Mouse (Mus musculus): ENCODE results near the gene Gm3448.
"Not testable (repeated sequence)": the region's sequence is repeated elsewhere in the genome, so short reads cannot be mapped to it uniquely, and the experiment has no call there.

Gm3448 gene

GRCm38 (mm10) chr17:15031414-15031813, 9.9 kb downstream of the Gm3448 start:
- not testable (repeated sequence) for DNase-seq (ENCODE audit: low spot score in 2 of 2)

DNA sequence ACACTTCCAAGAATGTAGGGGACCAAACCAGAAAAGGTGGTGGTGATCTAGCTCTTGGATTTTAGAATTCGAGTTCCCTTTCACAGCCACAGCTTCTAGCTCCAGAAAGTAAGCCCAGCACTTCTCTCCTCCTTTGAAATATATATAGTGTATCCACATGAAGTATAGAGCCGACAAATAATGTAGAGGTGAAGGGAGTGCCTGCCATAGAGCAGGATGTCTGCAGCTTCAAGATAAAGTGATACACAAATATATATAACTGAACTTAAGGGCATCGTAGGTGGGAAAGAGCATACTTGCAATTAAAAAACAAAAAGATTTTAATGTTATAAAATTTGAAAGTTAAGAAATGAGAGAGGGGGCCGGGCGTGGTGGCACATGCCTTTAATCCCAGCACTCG, 15.8 kb downstream of the Gm3448 start:
- DNase-seq (ENCODE audit: low spot score in 2 of 2), result not testable (repeated sequence)

GRCm38 (mm10) chr17:15024502-15025193, 16.7 kb downstream of the Gm3448 start:
- DNase-seq (ENCODE audit: low spot score in 2 of 2), result not testable (repeated sequence)

DNA sequence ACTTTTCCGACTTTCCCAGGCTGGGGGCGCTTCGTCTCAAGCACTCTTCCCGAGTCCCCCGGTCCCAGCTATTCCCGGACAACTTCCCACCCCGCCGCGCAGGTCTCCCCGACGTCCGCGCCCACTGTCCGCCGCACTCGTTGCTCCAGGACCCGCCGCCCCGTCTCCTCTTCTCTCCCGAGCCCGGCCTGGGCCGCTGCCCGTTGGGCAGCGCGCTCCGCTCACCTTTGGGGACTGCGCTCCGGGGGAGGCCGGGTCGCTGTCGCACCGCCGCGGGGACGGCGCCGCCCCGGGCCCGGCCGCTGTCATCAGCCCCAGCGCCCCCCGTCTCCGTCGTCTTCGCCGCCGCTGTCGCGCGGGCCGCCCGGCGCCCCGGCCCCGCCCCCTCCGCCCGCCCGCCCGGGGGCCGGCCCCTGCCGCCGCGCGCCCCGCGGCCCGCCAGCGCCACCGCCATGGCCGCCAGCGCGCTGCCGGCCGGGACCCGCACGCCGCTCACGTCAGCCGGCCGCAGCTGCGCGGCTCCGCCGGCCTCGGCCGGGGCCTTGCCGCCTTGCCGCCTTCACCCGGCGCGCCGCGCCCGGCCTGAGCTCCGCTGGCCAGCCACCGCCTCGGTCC, 17.4 kb downstream of the Gm3448 start:
- not testable (repeated sequence) for DNase-seq (ENCODE audit: low spot score in 2 of 2)

- DNase-seq (ENCODE audit: low spot score in 2 of 2), result peak; percentile 18
Observed at GRCm38 (mm10) chr17:15021503-15022220, 19.7 kb downstream of the Gm3448 start.

DNA sequence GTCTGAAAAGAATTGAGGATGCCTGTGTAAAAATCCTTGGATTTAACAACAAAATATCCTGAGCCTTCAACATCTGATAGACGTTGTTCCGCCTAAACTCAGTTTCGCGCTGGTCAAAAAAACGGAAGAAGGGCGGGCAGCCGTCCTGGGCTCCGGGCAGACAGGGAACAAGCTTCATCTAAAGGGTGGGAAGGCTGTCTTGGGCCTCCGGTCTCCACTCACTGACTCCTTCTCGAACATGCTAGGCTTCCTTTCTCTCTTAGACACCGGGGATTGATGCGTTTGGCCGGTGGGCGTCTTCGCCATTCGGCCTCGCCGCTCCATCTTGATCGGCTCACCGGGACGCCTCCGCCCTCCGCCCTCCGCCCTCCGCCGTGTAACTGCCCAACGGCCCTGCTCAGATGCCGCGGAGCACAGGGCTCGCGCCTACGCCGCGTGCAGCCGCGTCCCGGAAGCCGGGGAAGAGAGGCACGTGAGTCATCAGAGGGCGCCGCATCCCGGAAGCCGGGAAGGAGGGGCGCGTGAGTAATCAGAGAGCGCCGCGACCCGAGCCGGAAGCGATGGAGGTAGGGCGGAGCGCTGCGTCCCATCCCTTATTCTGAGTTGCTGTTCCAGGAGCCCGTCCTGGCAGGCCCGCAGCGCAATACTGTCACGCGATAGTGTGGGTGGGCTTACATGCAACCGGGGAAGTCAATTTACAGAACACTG, 31.5 kb downstream of the Gm3448 start, which contains the start of gene Gm3435:
TSS of gene Gm3435 (plus strand) at position 471 of the 708 bp plus-strand sequence.
- DNase-seq (ENCODE audit: low spot score in 2 of 2), result not testable (repeated sequence)

- DNase-seq (ENCODE audit: low spot score in 2 of 2), result not testable (repeated sequence)
Observed at GRCm38 (mm10) chr17:15009088-15009487, 32.2 kb downstream of the Gm3448 start.

DNA sequence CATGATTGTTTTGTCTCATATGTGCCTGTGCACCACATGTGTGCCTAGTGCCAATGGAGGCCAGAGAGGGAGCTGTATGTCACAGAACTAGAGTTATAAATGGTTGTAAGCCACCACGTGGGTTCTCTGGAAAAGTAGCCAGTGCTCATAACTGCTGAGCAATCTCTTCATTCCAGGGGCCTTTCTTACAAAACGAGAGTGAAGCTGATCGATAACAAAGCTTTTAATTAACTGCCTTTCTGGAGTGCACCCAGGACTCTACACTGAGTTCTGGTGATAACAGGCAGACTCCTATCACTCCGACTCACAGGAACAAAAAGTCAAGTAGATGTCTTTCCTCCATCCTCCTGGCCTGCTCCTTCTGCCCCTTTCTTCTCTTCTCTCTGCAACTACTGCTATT, 41.3 kb downstream of the Gm3448 start:
- DNase-seq (ENCODE audit: low spot score in 2 of 2), result not testable (repeated sequence)

DNA sequence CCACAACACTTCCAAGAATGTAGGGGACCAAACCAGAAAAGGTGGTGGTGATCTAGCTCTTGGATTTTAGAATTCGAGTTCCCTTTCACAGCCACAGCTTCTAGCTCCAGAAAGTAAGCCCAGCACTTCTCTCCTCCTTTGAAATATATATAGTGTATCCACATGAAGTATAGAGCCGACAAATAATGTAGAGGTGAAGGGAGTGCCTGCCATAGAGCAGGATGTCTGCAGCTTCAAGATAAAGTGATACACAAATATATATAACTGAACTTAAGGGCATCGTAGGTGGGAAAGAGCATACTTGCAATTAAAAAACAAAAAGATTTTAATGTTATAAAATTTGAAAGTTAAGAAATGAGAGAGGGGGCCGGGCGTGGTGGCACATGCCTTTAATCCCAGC, 47.2 kb downstream of the Gm3448 start:
- DNase-seq (ENCODE audit: low spot score in 2 of 2), result not testable (repeated sequence)

DNA sequence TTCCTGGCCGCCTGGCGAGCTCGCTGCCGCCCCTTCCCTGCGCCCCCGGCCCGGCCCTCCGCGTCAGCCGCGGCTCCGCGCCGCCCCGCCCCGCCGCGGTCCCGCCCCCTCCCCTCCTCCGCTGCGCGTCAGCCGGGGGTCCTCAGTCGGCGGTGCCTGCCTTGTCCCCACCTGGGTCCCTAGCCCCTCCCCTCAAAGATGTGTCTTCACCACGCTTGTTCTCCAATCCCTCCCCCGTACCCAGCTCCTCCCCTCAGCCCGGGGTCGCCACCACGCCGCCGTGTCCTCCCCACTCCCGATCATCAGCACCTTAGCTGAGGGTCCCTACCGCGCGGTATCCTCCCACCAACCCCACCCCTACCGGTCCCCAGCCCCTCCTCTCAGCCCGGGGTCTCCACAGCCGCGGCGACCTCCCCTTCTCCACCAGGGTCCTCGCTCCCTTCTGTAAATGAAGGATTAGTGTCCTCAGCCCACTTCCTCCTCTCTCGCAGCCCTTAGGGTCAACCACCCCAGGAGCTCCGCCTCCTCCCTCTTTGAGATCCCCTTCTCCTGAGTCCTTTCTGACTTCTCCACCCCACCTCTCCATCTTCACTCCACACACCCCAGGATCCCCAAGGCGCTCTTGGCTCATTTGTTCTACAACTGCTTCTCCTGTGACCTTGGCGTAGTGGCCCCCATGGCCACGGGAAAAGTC, 48.1 kb downstream of the Gm3448 start:
- DNase-seq (ENCODE audit: low spot score in 2 of 2), result not testable (repeated sequence)

DNA sequence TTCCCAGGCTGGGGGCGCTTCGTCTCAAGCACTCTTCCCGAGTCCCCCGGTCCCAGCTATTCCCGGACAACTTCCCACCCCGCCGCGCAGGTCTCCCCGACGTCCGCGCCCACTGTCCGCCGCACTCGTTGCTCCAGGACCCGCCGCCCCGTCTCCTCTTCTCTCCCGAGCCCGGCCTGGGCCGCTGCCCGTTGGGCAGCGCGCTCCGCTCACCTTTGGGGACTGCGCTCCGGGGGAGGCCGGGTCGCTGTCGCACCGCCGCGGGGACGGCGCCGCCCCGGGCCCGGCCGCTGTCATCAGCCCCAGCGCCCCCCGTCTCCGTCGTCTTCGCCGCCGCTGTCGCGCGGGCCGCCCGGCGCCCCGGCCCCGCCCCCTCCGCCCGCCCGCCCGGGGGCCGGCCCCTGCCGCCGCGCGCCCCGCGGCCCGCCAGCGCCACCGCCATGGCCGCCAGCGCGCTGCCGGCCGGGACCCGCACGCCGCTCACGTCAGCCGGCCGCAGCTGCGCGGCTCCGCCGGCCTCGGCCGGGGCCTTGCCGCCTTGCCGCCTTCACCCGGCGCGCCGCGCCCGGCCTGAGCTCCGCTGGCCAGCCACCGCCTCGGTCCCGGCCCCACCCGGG, 48.7 kb downstream of the Gm3448 start:
- DNase-seq (ENCODE audit: low spot score in 2 of 2), result not testable (repeated sequence)

GRCm38 (mm10) chr17:14990116-14990702, 51.1 kb downstream of the Gm3448 start:
- DNase-seq (ENCODE audit: low spot score in 2 of 2), result peak in 1 of 2 experiments; percentile 5

DNA sequence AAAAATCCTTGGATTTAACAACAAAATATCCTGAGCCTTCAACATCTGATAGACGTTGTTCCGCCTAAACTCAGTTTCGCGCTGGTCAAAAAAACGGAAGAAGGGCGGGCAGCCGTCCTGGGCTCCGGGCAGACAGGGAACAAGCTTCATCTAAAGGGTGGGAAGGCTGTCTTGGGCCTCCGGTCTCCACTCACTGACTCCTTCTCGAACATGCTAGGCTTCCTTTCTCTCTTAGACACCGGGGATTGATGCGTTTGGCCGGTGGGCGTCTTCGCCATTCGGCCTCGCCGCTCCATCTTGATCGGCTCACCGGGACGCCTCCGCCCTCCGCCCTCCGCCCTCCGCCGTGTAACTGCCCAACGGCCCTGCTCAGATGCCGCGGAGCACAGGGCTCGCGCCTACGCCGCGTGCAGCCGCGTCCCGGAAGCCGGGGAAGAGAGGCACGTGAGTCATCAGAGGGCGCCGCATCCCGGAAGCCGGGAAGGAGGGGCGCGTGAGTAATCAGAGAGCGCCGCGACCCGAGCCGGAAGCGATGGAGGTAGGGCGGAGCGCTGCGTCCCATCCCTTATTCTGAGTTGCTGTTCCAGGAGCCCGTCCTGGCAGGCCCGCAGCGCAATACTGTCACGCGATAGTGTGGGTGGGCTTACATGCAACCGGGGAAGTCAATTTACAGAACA, 62.8 kb downstream of the Gm3448 start, which contains the start of the genes 9030025P20Rik and Gm3417:
TSS of gene 9030025P20Rik (plus strand) at position 107 of the 677 bp plus-strand sequence.
TSS of gene Gm3417 (minus strand) at position 429 of the 677 bp plus-strand sequence.
- not testable (repeated sequence) for DNase-seq (ENCODE audit: low spot score in 2 of 2)

- DNase-seq (ENCODE audit: low spot score in 2 of 2), result not testable (repeated sequence)
Observed at GRCm38 (mm10) chr17:14977718-14978361, 63.5 kb downstream of the Gm3448 start.

GRCm38 (mm10) chr17:14968373-14968913, 72.9 kb downstream of the Gm3448 start:
- not testable (repeated sequence) for DNase-seq (ENCODE audit: low spot score in 2 of 2)

GRCm38 (mm10) chr17:14961557-14962154, 79.7 kb downstream of the Gm3448 start:
- DNase-seq (ENCODE audit: low spot score in 2 of 2), result not testable (repeated sequence)

DNA sequence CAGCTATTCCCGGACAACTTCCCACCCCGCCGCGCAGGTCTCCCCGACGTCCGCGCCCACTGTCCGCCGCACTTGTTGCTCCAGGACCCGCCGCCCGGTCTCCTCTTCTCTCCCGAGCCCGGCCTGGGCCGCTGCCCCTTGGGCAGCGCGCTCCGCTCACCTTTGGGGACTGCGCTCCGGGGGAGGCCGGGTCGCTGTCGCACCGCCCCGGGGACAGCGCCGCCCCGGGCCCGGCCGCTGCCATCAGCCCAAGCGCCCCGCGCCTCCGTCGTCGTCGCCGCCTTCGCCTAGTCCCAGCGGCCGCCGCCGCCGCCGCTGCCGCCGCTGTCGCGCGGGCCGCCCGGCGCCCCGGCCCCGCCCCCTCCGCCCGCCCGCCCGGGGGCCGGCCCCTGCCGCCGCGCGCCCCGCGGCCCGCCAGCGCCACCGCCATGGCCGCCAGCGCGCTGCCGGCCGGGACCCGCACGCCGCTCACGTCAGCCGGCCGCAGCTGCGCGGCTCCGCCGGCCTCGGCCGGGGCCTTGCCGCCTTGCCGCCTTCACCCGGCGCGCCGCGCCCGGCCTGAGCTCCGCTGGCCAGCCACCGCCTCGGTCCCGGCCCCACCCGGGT, 80.3 kb downstream of the Gm3448 start, which contains the start of gene Phf10:
TSS of gene Phf10 (minus strand) at position 323 of the 606 bp plus-strand sequence.
- peak; percentile 58 to 75 for DNase-seq (ENCODE audit: low spot score in 2 of 2)

DNA sequence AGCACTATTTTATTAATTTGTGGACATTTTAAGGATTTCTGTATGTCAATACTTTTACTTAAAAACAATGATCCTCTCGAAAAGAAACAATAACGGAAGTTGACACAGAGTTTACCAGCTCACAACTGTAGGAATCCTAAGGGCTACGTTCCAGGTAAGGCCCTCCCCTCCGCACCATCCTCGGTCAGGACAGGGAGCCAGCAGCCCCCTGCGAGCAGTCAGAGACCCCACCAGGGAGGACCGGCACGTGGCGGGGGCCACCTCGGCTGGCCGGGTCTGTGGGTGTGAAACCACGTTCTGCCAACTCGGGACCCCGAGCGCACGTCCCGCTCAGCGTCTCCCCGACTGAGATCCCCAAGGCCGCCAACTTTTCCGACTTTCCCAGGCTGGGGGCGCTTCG, 80.8 kb downstream of the Gm3448 start:
- DNase-seq (ENCODE audit: low spot score in 2 of 2), result peak; percentile 47 to 70
